Mouse (Mus musculus) right cerebral cortex, adult 2 months (tissue): Measurements from ENCODE around the gene Gm20695.

Source experiments
- DNase-seq, 2 experiments: peaks; one replicate each; pipeline ENCODE4 v3.0.0; 2021 to 2022; ENCODE audit warnings: low spot score in 2 of 2

Gene Gm20695

DNA sequence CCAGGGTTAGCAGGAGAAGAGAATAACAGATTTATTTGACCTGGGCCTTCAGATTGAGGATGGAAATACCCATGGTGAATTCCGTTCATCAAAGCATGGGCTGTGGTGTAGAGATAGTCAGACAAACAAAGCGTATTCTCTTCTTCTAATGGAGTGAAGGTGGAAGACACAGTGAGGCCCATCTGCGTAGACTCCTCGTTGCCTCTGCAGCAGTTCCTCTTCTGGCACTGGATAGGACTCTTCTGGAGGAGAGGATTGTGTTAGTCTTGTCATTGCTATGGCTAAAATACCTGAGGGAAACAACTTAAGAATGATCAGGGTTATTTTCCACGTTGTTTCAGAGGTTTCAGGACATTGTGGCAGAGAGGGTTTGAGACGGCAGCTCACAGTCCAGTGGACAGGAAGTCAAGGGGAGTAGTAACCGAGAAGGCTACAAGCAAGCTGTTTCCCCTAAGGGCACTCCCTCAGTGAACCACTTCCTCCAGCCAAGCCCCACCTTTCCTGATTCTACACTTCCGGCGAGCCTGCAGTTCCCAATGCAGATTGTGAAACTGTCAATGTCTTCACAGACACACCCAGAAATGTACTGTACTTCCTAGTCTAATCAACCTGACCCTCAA, 10.8 kb downstream of the Gm20695 start:
- no peak for DNase-seq

DNA sequence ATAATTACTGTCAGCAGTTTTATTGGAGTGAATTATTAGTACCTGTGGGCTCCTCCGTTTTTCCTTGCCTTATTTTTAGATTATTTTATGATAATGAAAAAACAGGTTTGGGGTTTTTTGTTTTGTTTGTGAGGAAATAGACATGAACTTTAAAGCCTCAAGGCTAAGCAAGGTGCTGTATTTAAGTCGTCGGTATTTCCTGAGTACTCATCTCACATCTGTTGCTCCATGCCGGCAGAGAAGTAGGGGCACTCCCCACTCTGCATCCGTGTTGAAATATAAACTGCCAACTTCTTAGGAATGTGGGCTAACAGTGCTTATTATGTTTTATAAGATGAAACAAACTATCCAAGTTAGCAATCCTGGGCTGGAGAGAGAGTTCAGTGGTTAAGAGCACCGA, 11.6 kb downstream of the Gm20695 start:
- DNase-seq = no peak

DNA sequence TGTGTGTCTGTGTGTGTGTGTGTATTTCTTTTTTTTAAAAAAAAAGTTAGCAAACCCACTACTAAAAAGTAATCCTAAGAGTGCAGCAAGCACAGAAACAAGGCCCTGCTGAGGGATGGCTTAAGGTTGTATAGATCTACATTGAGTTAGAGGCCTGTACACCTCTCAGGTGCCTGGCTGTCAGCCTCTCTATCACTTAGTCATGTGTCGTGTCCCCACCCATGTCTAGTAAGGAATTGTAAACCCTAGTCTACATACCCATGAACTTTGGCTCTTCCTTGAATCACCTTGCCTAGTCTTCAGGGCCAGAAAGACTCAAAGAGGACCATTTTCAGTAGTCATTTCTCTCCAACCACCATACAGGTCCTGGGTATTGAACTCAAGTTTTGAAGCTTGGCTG, 12.1 kb downstream of the Gm20695 start:
- no peak for DNase-seq

DNA sequence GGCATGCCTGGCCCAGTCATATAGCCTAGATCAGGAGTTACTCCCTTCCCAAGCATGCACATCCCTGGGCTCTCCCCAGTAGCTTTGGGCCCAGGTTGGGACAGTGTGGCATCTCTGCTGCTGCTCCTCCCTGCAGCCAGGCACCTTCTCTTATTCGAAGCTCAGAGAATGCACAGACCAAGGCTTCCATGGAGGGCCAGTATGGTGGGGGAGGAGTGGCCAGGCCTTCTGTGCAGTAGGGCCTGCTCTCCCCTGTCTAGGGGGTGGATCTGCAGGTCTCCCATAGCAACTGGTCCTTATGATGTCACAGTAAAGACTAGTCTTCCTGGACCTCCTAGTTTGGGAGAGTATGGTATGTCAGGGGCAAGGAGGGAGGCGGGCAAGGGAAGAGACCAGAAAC, 23.0 kb downstream of the Gm20695 start:
- DNase-seq = no peak

DNA sequence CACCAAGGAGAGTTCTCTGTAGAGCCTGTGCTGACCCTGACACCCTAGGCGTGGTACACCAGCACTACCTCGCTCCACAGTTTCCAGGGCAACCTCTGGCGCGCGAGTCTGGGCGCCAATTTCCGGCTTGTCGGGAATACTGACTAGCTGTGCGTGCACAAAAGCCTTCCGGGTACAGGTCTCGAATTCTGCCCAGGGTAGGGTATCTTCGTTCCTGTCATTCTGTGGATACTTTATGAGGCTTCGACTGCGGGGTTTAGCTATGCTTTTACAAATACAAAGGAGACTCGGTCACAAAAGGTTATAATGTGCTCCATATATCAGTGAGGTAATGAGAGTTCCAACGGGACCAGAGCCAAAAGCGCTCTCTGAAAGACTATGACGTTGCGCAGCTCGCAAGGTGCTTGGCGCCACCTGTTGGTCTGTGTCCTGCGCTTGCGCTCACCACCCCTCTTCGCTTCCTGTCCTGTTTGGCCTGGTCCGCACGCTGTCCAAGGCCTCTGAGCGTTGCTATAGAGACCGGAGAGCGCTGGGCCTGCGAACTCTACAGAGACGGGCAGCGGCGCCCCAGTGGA, 24.2 kb downstream of the Gm20695 start, which contains the start of the genes 1700037C18Rik and Cluap1:
Gene 1700037C18Rik, minus strand, starts transcription at position 153 of the 575 bp plus-strand sequence.
Gene Cluap1, plus strand, starts transcription at position 265 of the 575 bp plus-strand sequence.
- peak; percentile 95 to 97 for DNase-seq

DNA sequence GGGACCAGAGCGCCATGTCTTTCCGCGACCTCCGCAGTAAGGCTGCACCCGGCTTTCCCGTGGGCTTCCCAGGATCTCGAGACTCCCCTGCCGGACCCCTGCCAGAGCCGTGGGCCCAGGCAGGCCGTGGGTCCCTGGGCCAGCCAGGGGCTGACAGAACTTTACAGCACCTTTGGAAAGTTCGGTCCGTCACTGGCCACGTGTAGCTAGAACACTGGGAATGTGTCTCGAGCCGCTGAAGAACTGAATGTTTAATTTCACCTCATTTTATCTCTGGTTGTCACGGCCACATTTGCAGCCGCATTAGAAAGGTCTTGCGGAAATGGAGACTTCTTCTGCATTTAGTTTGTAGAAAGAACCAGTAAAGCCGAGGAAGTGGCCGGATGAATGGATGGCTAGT, 24.7 kb downstream of the Gm20695 start:
- DNase-seq = no peak

DNA sequence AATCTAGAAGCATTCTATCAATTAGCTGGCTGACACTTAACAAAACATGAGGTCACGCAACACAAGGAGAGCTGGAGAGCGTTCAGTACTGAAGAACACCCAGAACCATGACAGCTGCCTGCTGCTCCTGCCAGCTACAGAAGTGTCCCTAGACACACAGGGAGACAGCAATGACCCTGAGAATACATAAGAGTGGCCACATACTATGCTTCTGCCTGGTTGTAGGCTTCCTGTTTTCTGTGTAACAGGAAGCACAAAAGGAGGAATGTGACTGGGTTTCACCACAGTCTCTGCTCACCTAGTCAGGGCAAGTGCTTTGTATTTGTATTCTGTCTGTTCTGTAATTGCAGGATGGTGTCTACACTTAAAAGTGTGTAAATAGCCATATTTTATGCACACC, 36.3 kb downstream of the Gm20695 start:
- no peak for DNase-seq

DNA sequence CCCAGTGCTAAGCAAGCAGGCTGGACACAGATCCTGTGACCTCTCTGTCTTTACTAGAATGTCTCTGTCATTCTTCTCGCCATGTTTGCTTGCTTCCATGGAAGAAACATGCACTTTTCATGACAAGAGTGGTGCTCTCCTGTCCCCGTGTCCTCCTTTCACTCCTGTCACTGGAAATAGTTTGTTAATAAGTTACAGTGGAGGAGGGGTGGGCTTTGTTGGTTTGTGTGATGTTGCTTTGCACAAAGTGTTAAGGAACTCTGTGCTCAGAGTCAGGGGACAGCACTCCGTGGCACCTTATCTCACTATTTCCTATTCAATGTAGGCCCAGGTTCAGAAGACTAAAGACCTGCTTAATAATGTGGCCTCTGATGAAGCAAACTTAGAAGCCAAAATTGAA, 39.1 kb downstream of the Gm20695 start:
- no peak for DNase-seq

DNA sequence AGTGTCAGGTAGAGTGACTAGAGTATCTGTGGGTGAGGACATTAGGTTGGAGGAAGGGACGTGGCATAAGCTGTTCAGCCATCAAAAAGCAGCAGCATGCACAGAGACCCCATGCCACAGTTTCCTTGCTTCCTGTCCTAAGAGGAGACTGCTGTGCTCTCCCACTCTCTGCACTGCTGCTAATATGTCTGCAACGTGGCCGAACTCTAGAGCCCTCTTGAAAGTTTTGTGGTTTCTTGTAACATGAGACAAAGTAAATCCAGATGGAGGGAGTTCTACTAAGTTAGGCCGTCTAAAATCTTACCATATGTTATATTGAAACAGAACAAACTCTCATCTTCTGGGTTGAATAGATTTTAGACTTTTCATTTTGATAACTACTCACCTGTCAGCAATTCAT, 39.5 kb downstream of the Gm20695 start:
- DNase-seq = no peak

DNA sequence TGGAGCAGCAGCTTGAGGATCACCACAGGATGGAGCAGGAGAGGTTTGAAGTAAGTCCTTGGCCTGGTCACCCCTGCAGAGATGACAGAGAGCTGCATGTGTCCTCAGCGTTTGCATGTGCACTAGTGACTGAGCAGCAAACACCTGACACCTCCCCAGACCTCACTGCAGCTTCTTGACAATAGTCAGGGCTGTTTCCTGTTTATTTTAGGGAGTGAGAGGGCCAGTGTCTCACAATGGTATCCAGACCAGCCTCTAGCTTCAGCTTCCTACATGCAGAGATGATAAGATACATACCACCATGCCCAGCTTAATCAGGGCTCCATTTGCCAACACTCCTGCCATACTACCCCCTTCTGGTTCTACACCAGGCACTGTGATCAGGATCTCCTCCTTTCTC, 44.1 kb downstream of the Gm20695 start:
- DNase-seq = no peak

DNA sequence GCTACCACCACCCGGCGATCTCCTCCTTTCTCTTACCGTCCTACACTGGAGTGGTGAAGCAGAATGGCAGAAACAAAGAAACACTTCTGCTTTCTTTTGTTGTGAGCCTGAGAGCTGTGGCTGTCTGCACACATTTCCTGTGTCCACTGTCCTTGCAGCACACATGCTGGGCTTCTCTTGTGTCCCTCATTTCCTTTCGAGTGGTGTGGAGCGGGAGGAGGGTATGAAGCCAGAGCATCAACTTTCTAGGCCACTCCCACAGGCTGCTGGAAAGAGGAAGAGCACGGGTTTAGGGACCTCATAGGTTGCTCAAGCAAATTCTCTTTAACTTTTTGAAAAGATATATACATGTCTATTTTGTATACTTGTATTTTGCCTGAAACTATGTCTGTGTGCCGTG, 44.7 kb downstream of the Gm20695 start:
- no peak for DNase-seq

DNA sequence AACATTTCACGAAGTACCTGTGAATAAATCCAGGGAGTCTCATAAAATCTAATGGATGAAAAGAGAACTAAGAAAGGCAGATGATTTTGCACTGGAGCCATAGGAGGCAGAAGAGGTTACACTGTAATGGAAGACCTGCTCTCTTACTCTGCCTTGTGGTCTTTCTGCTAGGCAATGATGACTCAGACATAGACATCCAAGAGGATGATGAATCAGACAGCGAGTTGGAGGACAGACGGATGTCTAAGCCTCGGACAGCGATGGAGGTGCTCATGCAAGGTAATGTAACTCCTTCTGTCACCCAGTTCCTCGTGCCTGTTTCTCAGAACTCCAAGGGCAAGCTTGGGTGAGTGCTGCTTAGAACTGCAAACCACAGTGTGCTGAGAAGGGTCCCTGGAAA, 49.1 kb downstream of the Gm20695 start:
- DNase-seq = no peak

DNA sequence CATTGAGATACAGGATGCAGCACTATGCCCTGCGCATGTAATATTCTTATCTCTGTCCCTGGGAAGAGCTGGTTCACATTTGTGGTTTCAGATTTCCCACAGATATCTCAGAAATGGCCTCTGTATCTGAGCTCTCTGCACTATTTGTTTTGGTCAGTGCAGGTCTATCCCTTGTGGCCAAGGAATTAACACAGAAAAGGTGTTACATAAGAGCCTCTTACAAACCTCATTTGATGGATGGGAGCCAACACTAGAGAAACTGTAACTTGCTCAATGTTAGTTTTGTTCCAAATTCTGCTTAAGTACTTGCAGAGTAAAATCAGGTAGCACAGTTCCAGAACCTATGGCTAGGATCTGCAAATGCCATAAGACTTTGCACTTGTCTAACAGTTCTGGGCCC, 49.6 kb downstream of the Gm20695 start:
- no peak for DNase-seq

DNA sequence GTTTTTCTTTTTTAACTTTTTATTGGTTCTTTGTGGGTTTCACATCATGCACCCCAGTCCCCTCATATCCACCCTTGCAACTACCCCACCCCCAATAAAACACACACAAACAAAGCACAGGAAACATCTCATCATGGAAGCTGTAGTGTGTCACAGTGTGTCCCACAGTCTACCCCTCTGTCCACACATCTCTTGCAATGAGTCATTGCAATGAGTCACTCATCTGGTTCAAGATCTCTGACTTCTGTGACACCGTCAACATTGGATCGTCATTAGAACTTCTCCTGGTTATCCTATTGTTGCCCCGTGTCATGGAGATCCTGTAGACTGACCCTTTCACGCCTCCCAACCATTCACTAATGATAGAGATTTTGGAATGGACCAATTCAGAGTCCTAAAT, 50.3 kb downstream of the Gm20695 start:
- no peak for DNase-seq

DNA sequence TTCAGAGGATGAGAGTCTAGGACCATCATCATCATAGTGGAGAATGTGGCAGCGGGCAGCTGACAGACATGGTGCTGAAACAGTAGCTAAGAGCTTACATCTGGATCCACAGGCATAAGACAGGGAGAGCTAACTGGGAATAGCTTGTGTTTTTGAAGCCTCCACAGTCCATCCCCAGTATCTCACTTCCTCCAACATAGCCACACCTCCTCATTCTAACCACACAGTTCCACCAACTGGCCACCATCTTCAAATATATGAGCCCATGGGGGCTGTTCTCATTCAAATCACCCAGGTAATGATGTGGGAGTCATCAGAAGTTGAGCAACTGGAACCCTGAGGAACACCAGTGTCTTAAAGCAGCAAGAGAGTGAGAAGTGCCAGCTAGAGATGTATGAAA, 66.7 kb downstream of the Gm20695 start:
- no peak for DNase-seq

DNA sequence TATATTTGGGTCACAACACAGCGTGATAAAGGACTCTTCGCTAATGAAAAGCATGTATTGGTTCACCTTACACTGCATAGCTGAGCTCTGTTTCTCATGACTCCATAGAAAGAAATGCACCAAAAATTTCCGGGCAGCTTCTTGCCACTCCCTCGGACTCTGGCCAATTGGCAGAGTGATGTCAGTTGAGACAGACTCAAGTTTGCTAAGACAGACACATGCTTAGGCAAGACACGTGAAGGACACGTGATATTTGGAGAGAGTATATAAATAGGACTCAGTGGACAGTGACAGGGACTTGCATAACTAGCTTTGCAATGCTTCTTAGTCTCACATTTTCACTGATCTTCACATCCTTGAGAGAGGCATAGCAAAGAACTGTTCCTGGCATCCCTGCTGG, 71.9 kb downstream of the Gm20695 start:
- no peak for DNase-seq

DNA sequence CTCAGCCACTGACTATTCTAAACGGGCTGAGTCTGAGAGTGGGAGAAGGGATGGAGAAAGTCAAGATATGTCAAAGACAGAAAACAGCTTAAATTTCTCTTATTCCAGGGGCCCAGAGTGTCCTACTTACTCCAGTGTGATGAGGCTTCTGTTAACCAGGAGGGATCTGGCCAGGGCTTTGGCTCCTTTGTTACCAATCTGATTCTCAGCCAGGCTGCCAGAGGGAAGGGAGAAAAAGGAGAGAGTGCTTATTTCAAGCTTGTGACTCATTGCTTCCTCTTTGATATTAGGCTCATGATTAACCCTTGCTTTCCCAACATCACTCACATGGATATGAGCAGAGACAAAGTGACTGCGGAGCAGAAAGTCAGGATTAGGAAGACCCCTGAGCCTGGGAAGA, 74.8 kb downstream of the Gm20695 start:
- no peak for DNase-seq

DNA sequence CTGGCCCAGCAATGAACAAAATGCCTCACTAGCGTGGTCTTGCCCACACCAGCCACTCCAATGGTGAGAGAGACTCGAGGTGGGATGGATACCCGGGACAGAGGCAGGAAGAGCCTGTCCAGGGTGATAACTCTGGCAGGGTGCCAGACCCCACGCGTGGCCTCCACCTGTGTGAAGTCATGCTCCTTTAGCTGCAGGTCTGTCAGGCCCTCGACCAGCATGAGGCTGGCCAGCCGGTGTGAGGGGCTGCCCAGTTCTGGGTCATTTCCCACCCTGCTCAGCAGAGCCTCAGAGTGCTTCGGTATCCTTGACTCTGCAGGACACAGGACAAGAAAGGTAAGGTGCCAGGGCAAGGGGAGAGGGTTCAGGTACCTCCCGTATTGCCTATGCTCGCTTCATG, 80.5 kb downstream of the Gm20695 start:
- no peak for DNase-seq

DNA sequence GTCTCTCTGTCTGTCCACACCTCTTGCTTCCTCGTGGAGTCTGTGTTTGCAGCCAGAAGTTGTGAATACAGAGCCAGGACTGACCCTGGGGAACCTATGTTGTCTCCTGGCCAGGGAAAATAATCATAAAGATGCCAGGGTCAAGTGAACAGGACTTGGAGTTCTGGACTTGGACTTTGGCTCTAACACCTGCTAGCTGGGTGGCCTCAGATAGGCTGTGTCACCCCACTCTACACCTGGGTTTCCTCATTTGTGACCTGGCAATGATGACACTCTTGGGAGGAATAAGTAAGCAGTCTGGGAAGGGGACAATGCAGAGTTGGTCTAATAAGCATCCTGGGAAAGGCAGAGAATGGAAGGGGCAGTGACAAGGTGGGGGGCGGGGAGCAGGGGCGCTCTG, 81.1 kb downstream of the Gm20695 start:
- no peak for DNase-seq
